Mouse (Mus musculus): ENCODE measurements around the gene Tlk2. TPM values are rescaled to one million over a fixed set of nuclear protein-coding genes. Genes with fewer than 3 reads are reported as not detected.

The Tlk2 gene
- polyA plus RNA-seq, 1 experiment from 2014 or later, result 30.8 TPM

- Histone ChIP-seq H3K27me3 (ENCODE audit: control insufficient read depth, insufficient read depth, low read length) (no peaks in the 10 kb centered on the region), H3K4me1 (ENCODE audit: control insufficient read depth, insufficient read depth, low read length) (no peaks in the 10 kb centered on the region), H3K4me2 (replicated peaks; ENCODE audit: low read depth, low read length) (no peak overlapping the region), H3K4me3 (ENCODE audit: low read length) (no peak overlapping the region), H3K9me3 (ENCODE audit: control insufficient read depth, low read length) (no peaks in the 10 kb centered on the region), H3K36me3 (ENCODE audit: control insufficient read depth, insufficient read depth, low read length) (peaks cover 23% of the 10 kb centered on the region), H3K9ac (ENCODE audit: low read depth, low read length) (no peak overlapping the region), H3K27ac (ENCODE audit: low read depth, low read length) (no peak overlapping the region)
- 82% methylated on average over 2 of the region's 2 CpGs for WGBS
- ATAC-seq (ENCODE audit: low FRiP score, low TSS enrichment), result no peak
Measured at GRCm38 (mm10) chr11:105217771-105218170, 39.2 kb downstream of the Tlk2 start.

GRCm38 (mm10) chr11:105234501-105234900 lies 55.9 kb downstream of the Tlk2 start:
- H3K4me1 ChIP-seq (ENCODE audit: control insufficient read depth, insufficient read depth, low read length), result no peaks in the 10 kb centered on the region
- ATAC-seq (ENCODE audit: low FRiP score, low TSS enrichment), result no peak
- no peak overlapping the region for H3K4me2 ChIP-seq (replicated peaks; ENCODE audit: low read depth, low read length)
- H3K9me3 ChIP-seq (ENCODE audit: control insufficient read depth, low read length), result no peaks in the 10 kb centered on the region
- H3K4me3 ChIP-seq (ENCODE audit: low read length), result no peak overlapping the region
- H3K9ac ChIP-seq (ENCODE audit: low read depth, low read length), result no peak overlapping the region
- H3K36me3 ChIP-seq (ENCODE audit: control insufficient read depth, insufficient read depth, low read length), result peaks cover 9% of the 10 kb centered on the region; the same call in 1 of the 2 replicates
- 82% methylated on average over 2 of the region's 2 CpGs for WGBS
- no peak overlapping the region for H3K27ac ChIP-seq (ENCODE audit: low read depth, low read length)
- no peaks in the 10 kb centered on the region for H3K27me3 ChIP-seq (ENCODE audit: control insufficient read depth, insufficient read depth, low read length)

- H3K9ac ChIP-seq (ENCODE audit: low read depth, low read length), result no peak overlapping the region
- H3K9me3 ChIP-seq (ENCODE audit: control insufficient read depth, low read length), result no peaks in the 10 kb centered on the region
- no peaks in the 10 kb centered on the region for H3K27me3 ChIP-seq (ENCODE audit: control insufficient read depth, insufficient read depth, low read length)
- no peak overlapping the region for H3K4me3 ChIP-seq (ENCODE audit: low read length)
- no peak overlapping the region for H3K27ac ChIP-seq (ENCODE audit: low read depth, low read length)
- no peaks in the 10 kb centered on the region for H3K4me1 ChIP-seq (ENCODE audit: control insufficient read depth, insufficient read depth, low read length)
- H3K36me3 ChIP-seq (ENCODE audit: control insufficient read depth, insufficient read depth, low read length), result peaks cover 32% of the 10 kb centered on the region
- ATAC-seq (ENCODE audit: low FRiP score, low TSS enrichment), result no peak
- H3K4me2 ChIP-seq (replicated peaks; ENCODE audit: low read depth, low read length), result no peak overlapping the region
Measured at GRCm38 (mm10) chr11:105240991-105241390, 62.4 kb downstream of the Tlk2 start.

GRCm38 (mm10) chr11:105246369-105246768 lies 67.8 kb downstream of the Tlk2 start:
- no peak for ATAC-seq (ENCODE audit: low FRiP score, low TSS enrichment)
- Histone ChIP-seq H3K27ac (ENCODE audit: low read depth, low read length) (no peak overlapping the region), H3K9ac (ENCODE audit: low read depth, low read length) (no peak overlapping the region), H3K4me3 (ENCODE audit: low read length) (no peak overlapping the region), H3K4me2 (replicated peaks; ENCODE audit: low read depth, low read length) (no peak overlapping the region), H3K27me3 (ENCODE audit: control insufficient read depth, insufficient read depth, low read length) (no peaks in the 10 kb centered on the region), H3K36me3 (ENCODE audit: control insufficient read depth, insufficient read depth, low read length) (peaks cover 61% of the 10 kb centered on the region), H3K9me3 (ENCODE audit: control insufficient read depth, low read length) (no peaks in the 10 kb centered on the region), H3K4me1 (ENCODE audit: control insufficient read depth, insufficient read depth, low read length) (no peaks in the 10 kb centered on the region)
- 98% methylated on average over 1 of the region's 1 CpGs for WGBS

- H3K36me3 ChIP-seq (ENCODE audit: control insufficient read depth, insufficient read depth, low read length), result peaks cover 59% of the 10 kb centered on the region
- no peak overlapping the region for H3K4me2 ChIP-seq (replicated peaks; ENCODE audit: low read depth, low read length)
- no peaks in the 10 kb centered on the region for H3K9me3 ChIP-seq (ENCODE audit: control insufficient read depth, low read length)
- H3K9ac ChIP-seq (ENCODE audit: low read depth, low read length), result no peak overlapping the region
- no peaks in the 10 kb centered on the region for H3K4me1 ChIP-seq (ENCODE audit: control insufficient read depth, insufficient read depth, low read length)
- no peak overlapping the region for H3K27ac ChIP-seq (ENCODE audit: low read depth, low read length)
- H3K27me3 ChIP-seq (ENCODE audit: control insufficient read depth, insufficient read depth, low read length), result no peaks in the 10 kb centered on the region
- ATAC-seq (ENCODE audit: low FRiP score, low TSS enrichment), result no peak
- H3K4me3 ChIP-seq (ENCODE audit: low read length), result no peak overlapping the region
- 92% methylated on average over 6 of the region's 6 CpGs for WGBS
Measured at GRCm38 (mm10) chr11:105246785-105247184, 68.2 kb downstream of the Tlk2 start.

GRCm38 (mm10) chr11:105247321-105247720 lies 68.7 kb downstream of the Tlk2 start:
- H3K4me3 ChIP-seq (ENCODE audit: low read length), result no peak overlapping the region
- ATAC-seq (ENCODE audit: low FRiP score, low TSS enrichment), result no peak
- peaks cover 54% of the 10 kb centered on the region for H3K36me3 ChIP-seq (ENCODE audit: control insufficient read depth, insufficient read depth, low read length)
- no peaks in the 10 kb centered on the region for H3K4me1 ChIP-seq (ENCODE audit: control insufficient read depth, insufficient read depth, low read length)
- no peak overlapping the region for H3K27ac ChIP-seq (ENCODE audit: low read depth, low read length)
- H3K27me3 ChIP-seq (ENCODE audit: control insufficient read depth, insufficient read depth, low read length), result no peaks in the 10 kb centered on the region
- no peak overlapping the region for H3K4me2 ChIP-seq (replicated peaks; ENCODE audit: low read depth, low read length)
- H3K9me3 ChIP-seq (ENCODE audit: control insufficient read depth, low read length), result no peaks in the 10 kb centered on the region
- H3K9ac ChIP-seq (ENCODE audit: low read depth, low read length), result no peak overlapping the region
- WGBS, result 94% methylated on average over 5 of the region's 5 CpGs

GRCm38 (mm10) chr11:105259733-105260132 lies 81.1 kb downstream of the Tlk2 start:
- no peak overlapping the region for H3K4me2 ChIP-seq (replicated peaks; ENCODE audit: low read depth, low read length)
- peaks cover 69% of the 10 kb centered on the region for H3K36me3 ChIP-seq (ENCODE audit: control insufficient read depth, insufficient read depth, low read length)
- ATAC-seq (ENCODE audit: low FRiP score, low TSS enrichment), result no peak
- no peak overlapping the region for H3K4me3 ChIP-seq (ENCODE audit: low read length)
- H3K4me1 ChIP-seq (ENCODE audit: control insufficient read depth, insufficient read depth, low read length), result no peaks in the 10 kb centered on the region
- WGBS, result 70% methylated on average over 3 of the region's 3 CpGs
- no peaks in the 10 kb centered on the region for H3K27me3 ChIP-seq (ENCODE audit: control insufficient read depth, insufficient read depth, low read length)
- no peak overlapping the region for H3K9ac ChIP-seq (ENCODE audit: low read depth, low read length)
- H3K27ac ChIP-seq (ENCODE audit: low read depth, low read length), result no peak overlapping the region
- no peaks in the 10 kb centered on the region for H3K9me3 ChIP-seq (ENCODE audit: control insufficient read depth, low read length)

GRCm38 (mm10) chr11:105261116-105261515 lies 82.5 kb downstream of the Tlk2 start:
- Histone ChIP-seq H3K36me3 (ENCODE audit: control insufficient read depth, insufficient read depth, low read length) (peaks cover 65% of the 10 kb centered on the region), H3K27ac (ENCODE audit: low read depth, low read length) (no peak overlapping the region), H3K27me3 (ENCODE audit: control insufficient read depth, insufficient read depth, low read length) (no peaks in the 10 kb centered on the region), H3K4me1 (ENCODE audit: control insufficient read depth, insufficient read depth, low read length) (no peaks in the 10 kb centered on the region), H3K9ac (ENCODE audit: low read depth, low read length) (no peak overlapping the region), H3K4me2 (replicated peaks; ENCODE audit: low read depth, low read length) (no peak overlapping the region), H3K4me3 (ENCODE audit: low read length) (no peak overlapping the region), H3K9me3 (ENCODE audit: control insufficient read depth, low read length) (no peaks in the 10 kb centered on the region)
- WGBS, result 76% methylated on average over 5 of the region's 5 CpGs
- ATAC-seq (ENCODE audit: low FRiP score, low TSS enrichment), result no peak

- H3K4me1 ChIP-seq (ENCODE audit: control insufficient read depth, insufficient read depth, low read length), result no peaks in the 10 kb centered on the region
- no peak for ATAC-seq (ENCODE audit: low FRiP score, low TSS enrichment)
- no peak overlapping the region for H3K4me2 ChIP-seq (replicated peaks; ENCODE audit: low read depth, low read length)
- H3K9me3 ChIP-seq (ENCODE audit: control insufficient read depth, low read length), result no peaks in the 10 kb centered on the region
- no peaks in the 10 kb centered on the region for H3K27me3 ChIP-seq (ENCODE audit: control insufficient read depth, insufficient read depth, low read length)
- no peak overlapping the region for H3K27ac ChIP-seq (ENCODE audit: low read depth, low read length)
- peaks cover 65% of the 10 kb centered on the region for H3K36me3 ChIP-seq (ENCODE audit: control insufficient read depth, insufficient read depth, low read length)
- no peak overlapping the region for H3K9ac ChIP-seq (ENCODE audit: low read depth, low read length)
- H3K4me3 ChIP-seq (ENCODE audit: low read length), result no peak overlapping the region
- WGBS, result 80% methylated on average over 4 of the region's 4 CpGs
Measured at GRCm38 (mm10) chr11:105261601-105262351, 83.2 kb downstream of the Tlk2 start.

Measured in kidney, embryonic 14.5 days (tissue).